Mouse (Mus musculus) neural tube, embryonic 14.5 days (tissue): ENCODE data around the gene Gm20388. TPM values are rescaled to one million over a fixed set of nuclear protein-coding genes. Genes with fewer than 3 reads are reported as not detected.

Experiments used
- ATAC-seq: fragments of 200-750 bp; cut with Nextera tagmentation; 2 replicates; pipeline ENCODE4 v1.8.0; 2017; ENCODE audit warnings: low read depth, mild to moderate bottlenecking, moderate TSS enrichment, moderate library complexity
- H3K27ac ChIP-seq: fragments of 300-500 bp; sonication (generic); 2 replicates; pipeline ENCODE4 v1.5.1; 2014; ENCODE audit warnings: low read depth, mild to moderate bottlenecking, control low read depth, low read length, moderate library complexity, mixed read lengths
- H3K27me3 ChIP-seq: fragments of 300-500 bp; sonication (generic); 2 replicates; pipeline ENCODE4 v1.6.1; 2014; ENCODE audit warnings: low read length; ENCODE audit not compliant: control insufficient read depth, insufficient read depth
- H3K36me3 ChIP-seq: fragments of 300-500 bp; sonication (generic); 2 replicates; pipeline ENCODE4 v1.6.1; 2014; ENCODE audit warnings: low read length, mixed read lengths; ENCODE audit not compliant: control insufficient read depth, insufficient read depth
- H3K4me1 ChIP-seq: fragments of 300-500 bp; sonication (generic); 2 replicates; pipeline ENCODE4 v1.6.1; 2014; ENCODE audit warnings: low read length; ENCODE audit not compliant: control insufficient read depth, insufficient read depth
- H3K4me2 ChIP-seq: fragments of 300-500 bp; sonication (generic); 2 replicates; pipeline ENCODE4 v1.6.1; 2014; ENCODE audit warnings: mild to moderate bottlenecking, low read depth, low read length, control low read depth
- H3K4me3 ChIP-seq: fragments of 300-500 bp; sonication (generic); 2 replicates; pipeline ENCODE4 v1.5.1; 2014; ENCODE audit warnings: low read depth, low read length, control low read depth, mixed read lengths
- H3K9ac ChIP-seq: fragments of 300-500 bp; sonication (generic); replicated peaks from 2 replicates; pipeline ENCODE4 v1.6.1; 2014; ENCODE audit warnings: low read depth, mild to moderate bottlenecking, control low read depth, low read length, mixed read lengths
- H3K9me3 ChIP-seq: fragments of 300-500 bp; sonication (generic); 2 replicates; pipeline ENCODE4 v1.6.1; 2016; ENCODE audit warnings: low read length; ENCODE audit not compliant: control insufficient read depth
- WGBS: fragments of 180-500 bp; shearing (Covaris S2); extraction: QIAGEN DNeasy Blood & Tissue Kit; methylation state at CpG from one replicate; pipeline ENCODE4 v1.1.7; 2014; 5-methylcytosine and 5-hydroxymethylcytosine counted together
- polyA plus RNA-seq: library from polyadenylated mRNA; unstranded; fragments of >200 nt; fragmentation: Nextera tagmentation; extraction: Ambion mirVana; gene quantifications from 2 replicates; pipeline ENCODE4 v1.2.1, GENCODE M21; 2014

The Gm20388 gene
- polyA plus RNA-seq, 1 experiment from 2014 or later: 10.3 TPM

GRCm38 (mm10) chr8:123476911-123477736 is 3566.5 kb downstream of the Gm20388 start:
- H3K9me3 ChIP-seq: no peaks in the 10 kb centered on the region
- peak overlapping the region; percentile 71 for H3K4me3 ChIP-seq
- ATAC-seq: peak; percentile 53
- peaks cover 9% of the 10 kb centered on the region for H3K4me1 ChIP-seq
- peaks cover 17% of the 10 kb centered on the region; the same call in 1 of the 2 replicates for H3K36me3 ChIP-seq
- H3K27me3 ChIP-seq: no peaks in the 10 kb centered on the region
- peak overlapping the region; percentile 72 for H3K9ac ChIP-seq
- peak overlapping the region; percentile 94 for H3K27ac ChIP-seq
- H3K4me2 ChIP-seq: peak overlapping the region; percentile 75
- 7% methylated on average over 34 of the region's 34 CpGs for WGBS

- Histone ChIP-seq H3K9me3 (no peaks in the 10 kb centered on the region), H3K4me1 (peaks cover 9% of the 10 kb centered on the region), H3K9ac (peak within 1 kb of the TSS; percentile 72), H3K27ac (peak within 1 kb of the TSS; percentile 94), H3K36me3 (peaks cover 20% of the 10 kb centered on the region; the same call in 1 of the 2 replicates), H3K27me3 (no peaks in the 10 kb centered on the region), H3K4me2 (peak within 1 kb of the TSS; percentile 75), H3K4me3 (peak within 1 kb of the TSS; percentile 71)
- WGBS: under 1% methylated on average over 52 of the region's 58 CpGs
- ATAC-seq: peak; percentile 87
Measured at GRCm38 (mm10) chr8:123477737-123478258, 3567.2 kb downstream of the Gm20388 start, which contains the start of gene Afg3l1. Gene Afg3l1, plus strand, starts transcription at chr8:123477903.

- H3K36me3 ChIP-seq: peaks cover 20% of the 10 kb centered on the region; the same call in 1 of the 2 replicates
- peak overlapping the region; percentile 72 for H3K9ac ChIP-seq
- no peaks in the 10 kb centered on the region for H3K27me3 ChIP-seq
- H3K27ac ChIP-seq: peak overlapping the region; percentile 94
- H3K9me3 ChIP-seq: no peaks in the 10 kb centered on the region
- H3K4me2 ChIP-seq: peak overlapping the region; percentile 75
- WGBS: 34% methylated on average over 16 of the region's 16 CpGs
- peaks cover 9% of the 10 kb centered on the region for H3K4me1 ChIP-seq
- ATAC-seq: 0 out of 2 replicates have a peak, but pooled peaks have one; percentile 31
- H3K4me3 ChIP-seq: peak overlapping the region; percentile 71
Measured at GRCm38 (mm10) chr8:123478456-123479218, 3568.0 kb downstream of the Gm20388 start.

- Histone ChIP-seq H3K36me3 (peaks cover 36% of the 10 kb centered on the region), H3K9ac (no peak overlapping the region), H3K9me3 (no peaks in the 10 kb centered on the region), H3K4me3 (no peak overlapping the region), H3K27ac (no peak overlapping the region), H3K4me1 (peaks cover 9% of the 10 kb centered on the region), H3K4me2 (no peak overlapping the region), H3K27me3 (no peaks in the 10 kb centered on the region)
- 84% methylated on average over 7 of the region's 7 CpGs for WGBS
- no peak for ATAC-seq
Measured at GRCm38 (mm10) chr8:123482627-123483026, 3572.0 kb downstream of the Gm20388 start.

GRCm38 (mm10) chr8:123491280-123492075 is 3580.8 kb downstream of the Gm20388 start:
- H3K27me3 ChIP-seq: no peaks in the 10 kb centered on the region
- H3K4me1 ChIP-seq: no peaks in the 10 kb centered on the region
- H3K4me2 ChIP-seq: no peak overlapping the region
- no peak overlapping the region for H3K27ac ChIP-seq
- no peak overlapping the region for H3K4me3 ChIP-seq
- H3K36me3 ChIP-seq: peaks cover 74% of the 10 kb centered on the region
- ATAC-seq: no peak
- no peak overlapping the region for H3K9ac ChIP-seq
- no peaks in the 10 kb centered on the region for H3K9me3 ChIP-seq
- 93% methylated on average over 15 of the region's 15 CpGs for WGBS

GRCm38 (mm10) chr8:123492898-123493297 is 3582.3 kb downstream of the Gm20388 start:
- Histone ChIP-seq H3K36me3 (peaks cover 73% of the 10 kb centered on the region), H3K27ac (no peak overlapping the region), H3K4me1 (no peaks in the 10 kb centered on the region), H3K9me3 (no peaks in the 10 kb centered on the region), H3K27me3 (no peaks in the 10 kb centered on the region), H3K4me2 (no peak overlapping the region), H3K9ac (no peak overlapping the region), H3K4me3 (no peak overlapping the region)
- 98% methylated on average over 9 of the region's 9 CpGs for WGBS
- no peak for ATAC-seq

GRCm38 (mm10) chr8:123497699-123498098 is 3587.1 kb downstream of the Gm20388 start:
- ATAC-seq: no peak
- Histone ChIP-seq H3K4me3 (no peak overlapping the region), H3K4me2 (no peak overlapping the region)

GRCm38 (mm10) chr8:123498963-123499362 is 3588.3 kb downstream of the Gm20388 start:
- no peak overlapping the region for H3K4me3 ChIP-seq
- H3K9me3 ChIP-seq: no peaks in the 10 kb centered on the region
- H3K36me3 ChIP-seq: peaks cover 76% of the 10 kb centered on the region
- H3K4me1 ChIP-seq: no peaks in the 10 kb centered on the region
- no peak overlapping the region for H3K9ac ChIP-seq
- H3K27me3 ChIP-seq: no peaks in the 10 kb centered on the region
- no peak for ATAC-seq
- WGBS: 95% methylated on average over 11 of the region's 11 CpGs
- no peak overlapping the region for H3K27ac ChIP-seq
- H3K4me2 ChIP-seq: no peak overlapping the region

More at GRCm38 (mm10) chr8:123497699-123498098, 3587.1 kb downstream of the Gm20388 start:
- Histone ChIP-seq H3K36me3 (peaks cover 73% of the 10 kb centered on the region), H3K27ac (no peak overlapping the region), H3K27me3 (no peaks in the 10 kb centered on the region), H3K4me1 (no peaks in the 10 kb centered on the region), H3K9ac (no peak overlapping the region), H3K9me3 (no peaks in the 10 kb centered on the region)
- WGBS: 86% methylated on average over 4 of the region's 4 CpGs
